Mouse (Mus musculus) midbrain, embryonic 14.5 days (tissue): ENCODE results near the gene Ostf1. TPM values are rescaled to one million over a fixed set of nuclear protein-coding genes. Genes with fewer than 3 reads are reported as not detected.

ENCODE experiments used
- ATAC-seq: fragments of 200-750 bp; cut with Nextera tagmentation; 2 replicates; pipeline ENCODE4 v1.8.0; 2017; ENCODE audit warnings: moderate number of reproducible peaks, moderate library complexity; ENCODE audit not compliant: low FRiP score, low TSS enrichment
- DNase-seq: peaks from one replicate; pipeline ENCODE4 v3.0.0-alpha.2; 2015
- H3K27ac ChIP-seq: fragments of 300-500 bp; sonication (generic); replicated peaks from 2 replicates; pipeline ENCODE4 v1.5.1; 2014; ENCODE audit warnings: mild to moderate bottlenecking, low read depth, low read length, moderate library complexity
- H3K27me3 ChIP-seq: fragments of 300-500 bp; sonication (generic); 2 replicates; pipeline ENCODE4 v1.6.1; 2014; ENCODE audit warnings: low read length, control low read depth, mixed read lengths; ENCODE audit not compliant: control insufficient read depth, insufficient read depth
- H3K36me3 ChIP-seq: fragments of 300-500 bp; sonication (generic); 2 replicates; pipeline ENCODE4 v1.6.1; 2014; ENCODE audit warnings: low read length, control low read depth; ENCODE audit not compliant: control insufficient read depth, insufficient read depth
- H3K4me1 ChIP-seq: fragments of 300-500 bp; sonication (generic); 2 replicates; pipeline ENCODE4 v1.6.1; 2014; ENCODE audit warnings: mild to moderate bottlenecking, antibody characterized with exemption, low read length, control low read depth; ENCODE audit not compliant: control insufficient read depth, insufficient read depth
- H3K4me2 ChIP-seq: fragments of 300-500 bp; sonication (generic); 2 replicates; pipeline ENCODE4 v1.6.1; 2014; ENCODE audit warnings: mild to moderate bottlenecking, low read length, moderate library complexity
- H3K4me3 ChIP-seq: fragments of 300-500 bp; sonication (generic); replicated peaks from 2 replicates; pipeline ENCODE4 v1.5.1; 2014; ENCODE audit warnings: low read depth, low read length
- H3K9ac ChIP-seq: fragments of 300-500 bp; sonication (generic); replicated peaks from 2 replicates; pipeline ENCODE4 v1.6.1; 2014; ENCODE audit warnings: mild to moderate bottlenecking, low read length, moderate library complexity
- H3K9me3 ChIP-seq: fragments of 300-500 bp; sonication (generic); 2 replicates; pipeline ENCODE4 v1.6.1; 2016; ENCODE audit warnings: low read length, control low read depth, mixed read lengths; ENCODE audit not compliant: control insufficient read depth
- WGBS: fragments of 180-500 bp; shearing (Covaris S2); extraction: QIAGEN DNeasy Blood & Tissue Kit; methylation state at CpG from one replicate; pipeline ENCODE4 v1.1.7; 2014; 5-methylcytosine and 5-hydroxymethylcytosine counted together
- polyA plus RNA-seq: library from polyadenylated mRNA; unstranded; fragments of >200 nt; fragmentation: Nextera tagmentation; extraction: Ambion mirVana; gene quantifications from 2 replicates; pipeline ENCODE4 v1.2.1, GENCODE M21; 2014

Gene Ostf1
- polyA plus RNA-seq, 1 experiment from 2014 or later: 40.7 TPM

DNA sequence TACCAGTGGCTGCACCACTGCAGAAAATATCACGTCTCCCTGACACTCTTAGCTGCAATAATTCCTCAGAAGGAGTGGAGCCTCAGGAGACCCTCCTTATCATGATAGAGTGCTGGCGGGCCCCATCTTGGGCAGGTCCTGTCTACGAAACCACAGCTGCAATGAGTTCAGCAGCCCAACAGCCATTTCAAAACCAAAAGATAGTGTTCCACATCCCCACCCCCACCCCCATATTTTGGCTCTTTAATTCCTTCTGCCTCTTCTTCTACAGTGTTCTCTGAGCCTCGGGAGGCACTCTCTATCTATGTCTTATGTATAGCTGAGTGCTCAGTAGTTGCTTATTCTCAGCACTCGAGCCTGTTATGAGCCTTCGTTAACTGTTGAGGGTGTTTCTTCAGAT lies 18.9 kb upstream of the Ostf1 start:
- ATAC-seq (no peak), DNase-seq (no peak)
- Histone ChIP-seq H3K4me3 (no peak overlapping the region), H3K4me1 (no peaks in the 10 kb centered on the region), H3K27ac (no peak overlapping the region), H3K27me3 (no peaks in the 10 kb centered on the region), H3K9ac (no peak overlapping the region), H3K36me3 (no peaks in the 10 kb centered on the region), H3K4me2 (no peak overlapping the region), H3K9me3 (no peaks in the 10 kb centered on the region)
- WGBS: 86% methylated on average over 6 of the region's 6 CpGs

DNA sequence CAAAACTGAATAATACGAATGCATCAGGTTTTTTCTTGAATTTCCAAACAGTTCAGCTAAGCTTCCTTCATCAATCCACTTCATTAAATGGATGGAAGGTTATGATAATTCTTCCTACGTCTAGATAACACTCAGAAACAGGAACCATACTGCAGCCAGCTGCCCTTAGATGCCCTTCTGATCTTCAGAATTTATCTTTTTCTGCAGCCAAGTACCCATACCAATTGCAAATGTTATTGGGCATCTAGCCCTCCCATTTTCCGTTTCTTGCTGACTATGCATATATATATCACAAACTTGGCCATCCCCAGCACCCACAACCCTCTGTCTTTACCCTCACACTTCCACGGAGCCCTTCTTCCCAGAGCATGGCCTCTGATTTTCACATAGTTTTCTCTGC lies 18.3 kb upstream of the Ostf1 start:
- Histone ChIP-seq H3K9me3 (no peaks in the 10 kb centered on the region), H3K9ac (no peak overlapping the region), H3K4me2 (no peak overlapping the region), H3K4me1 (no peaks in the 10 kb centered on the region), H3K36me3 (no peaks in the 10 kb centered on the region), H3K27ac (no peak overlapping the region), H3K4me3 (no peak overlapping the region), H3K27me3 (no peaks in the 10 kb centered on the region)
- WGBS: 87% methylated on average over 4 of the region's 4 CpGs
- no peak for ATAC-seq
- no peak for DNase-seq

DNA sequence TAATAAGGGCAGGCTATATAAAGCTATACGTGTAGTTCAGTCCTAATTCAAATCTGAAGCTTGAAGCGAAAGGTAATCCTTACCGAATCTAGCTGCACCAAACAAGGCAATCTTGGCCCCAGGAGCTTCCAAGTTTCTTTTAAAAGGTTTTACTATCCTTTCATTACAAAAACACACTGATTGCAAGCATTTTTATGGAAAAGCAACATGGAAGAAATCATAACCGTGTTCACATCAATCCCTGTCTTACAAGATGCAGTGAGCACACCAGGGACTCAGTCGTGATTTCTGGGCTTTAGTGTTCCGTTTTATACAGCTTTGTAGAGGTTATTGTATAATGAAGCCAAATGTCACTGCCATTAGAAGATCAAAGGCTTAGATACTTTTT lies 16.9 kb upstream of the Ostf1 start:
- Histone ChIP-seq H3K27me3 (no peaks in the 10 kb centered on the region), H3K9ac (no peak overlapping the region), H3K4me2 (no peak overlapping the region), H3K4me1 (no peaks in the 10 kb centered on the region), H3K27ac (no peak overlapping the region), H3K9me3 (no peaks in the 10 kb centered on the region), H3K4me3 (no peak overlapping the region), H3K36me3 (no peaks in the 10 kb centered on the region)
- ATAC-seq (no peak), DNase-seq (no peak)
- WGBS: 84% methylated on average over 6 of the region's 6 CpGs

DNA sequence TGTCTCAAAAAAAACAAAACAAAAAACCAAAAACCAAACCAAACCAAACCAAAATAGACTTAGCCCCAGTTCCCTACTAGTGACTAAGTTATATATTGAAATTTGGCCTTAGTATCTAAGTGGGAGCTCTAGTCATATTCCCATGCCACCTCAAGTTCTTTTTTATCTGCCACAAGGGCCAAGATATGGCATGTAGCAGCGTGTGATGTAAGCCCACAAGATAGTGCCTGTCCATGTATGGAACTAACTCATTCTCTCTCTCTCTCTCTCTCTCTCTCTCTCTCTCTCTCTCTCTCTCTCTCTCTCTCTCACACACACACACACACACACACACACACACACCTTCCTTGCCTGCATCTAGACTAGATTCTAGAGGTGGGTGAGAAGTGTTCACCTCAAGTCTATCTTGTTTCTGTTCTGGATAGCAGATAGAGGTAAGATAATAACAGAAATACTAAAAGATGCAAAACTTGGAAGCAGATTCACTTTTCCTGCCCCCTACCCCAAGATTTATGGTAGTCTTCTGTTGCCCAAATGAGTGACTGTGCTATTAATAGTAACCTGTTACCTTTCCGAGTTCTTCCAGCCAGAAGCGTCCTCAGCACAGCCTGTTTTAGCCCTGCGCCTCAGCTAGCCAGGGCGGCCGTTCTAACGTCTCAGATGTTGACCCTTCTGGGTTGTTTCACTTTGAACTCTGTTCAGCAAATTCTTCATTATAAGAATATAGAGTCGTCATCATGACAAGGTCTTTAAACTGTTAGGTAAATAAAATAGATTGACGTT lies 16.3 kb upstream of the Ostf1 start:
- WGBS: 81% methylated on average over 9 of the region's 9 CpGs
- Histone ChIP-seq H3K4me2 (no peak overlapping the region), H3K27me3 (no peaks in the 10 kb centered on the region), H3K27ac (no peak overlapping the region), H3K4me3 (no peak overlapping the region), H3K9ac (no peak overlapping the region), H3K36me3 (no peaks in the 10 kb centered on the region), H3K9me3 (no peaks in the 10 kb centered on the region), H3K4me1 (no peaks in the 10 kb centered on the region)
- DNase-seq (no peak), ATAC-seq (no peak)

DNA sequence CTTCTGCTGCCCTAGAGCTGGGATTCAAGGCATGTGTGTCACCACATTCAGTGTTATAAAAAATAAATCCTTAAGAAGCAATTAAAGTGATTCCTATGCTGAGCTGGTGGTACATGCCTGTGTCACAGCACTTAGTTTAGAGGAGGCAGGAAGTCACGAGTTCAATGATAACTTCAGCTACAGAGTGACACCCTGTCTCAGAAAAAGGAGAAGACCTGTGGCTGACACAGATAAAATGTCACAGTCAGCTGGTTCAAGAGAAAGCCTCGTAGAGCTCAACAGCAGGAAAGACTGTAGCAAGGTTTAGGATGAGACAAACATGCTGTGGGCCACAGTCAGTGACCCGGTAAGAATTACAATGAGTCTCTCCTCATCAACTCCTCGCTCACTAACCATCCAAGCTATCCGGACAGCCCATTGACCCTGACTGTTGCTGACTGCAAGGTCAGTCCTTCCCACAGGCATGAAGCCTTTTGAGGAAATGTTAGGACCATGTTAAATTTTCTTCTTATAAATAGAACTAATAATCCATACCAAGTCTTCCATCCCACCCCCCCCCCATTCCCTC lies 15.3 kb upstream of the Ostf1 start:
- H3K27ac ChIP-seq: no peak overlapping the region
- 36% methylated on average over 5 of the region's 5 CpGs for WGBS

DNA sequence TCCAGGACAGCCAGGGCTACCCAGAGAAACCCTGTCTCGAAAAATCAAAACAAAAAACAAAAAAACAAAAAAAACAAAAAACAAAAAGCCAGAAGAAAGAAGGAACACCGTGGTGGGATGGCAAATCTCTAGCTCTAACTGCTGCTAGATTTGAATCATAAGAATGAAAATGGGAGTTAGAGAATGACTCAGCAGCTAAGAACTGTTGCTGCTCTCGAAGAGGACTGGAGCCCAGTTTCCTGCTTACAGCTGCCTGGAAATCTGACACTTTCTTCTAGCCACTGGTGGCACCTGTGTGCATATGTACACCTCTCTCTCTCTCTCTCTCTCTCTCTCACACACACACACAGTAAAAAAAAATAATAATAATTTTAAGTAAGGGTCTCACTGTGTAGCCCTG lies 14.8 kb upstream of the Ostf1 start:
- Histone ChIP-seq H3K9me3 (no peaks in the 10 kb centered on the region), H3K4me3 (no peak overlapping the region), H3K27me3 (no peaks in the 10 kb centered on the region), H3K36me3 (no peaks in the 10 kb centered on the region), H3K4me1 (no peaks in the 10 kb centered on the region), H3K9ac (no peak overlapping the region), H3K4me2 (no peak overlapping the region), H3K27ac (no peak overlapping the region)
- ATAC-seq (no peak), DNase-seq (no peak)
- 83% methylated on average over 3 of the region's 3 CpGs for WGBS

More for the DNA sequence above, 15.3 kb upstream of the Ostf1 start:
- Histone ChIP-seq H3K4me1 (no peaks in the 10 kb centered on the region), H3K4me2 (no peak overlapping the region), H3K4me3 (no peak overlapping the region), H3K9me3 (no peaks in the 10 kb centered on the region), H3K9ac (no peak overlapping the region), H3K27me3 (no peaks in the 10 kb centered on the region), H3K36me3 (no peaks in the 10 kb centered on the region)
- no peak for ATAC-seq
- DNase-seq: no peak

DNA sequence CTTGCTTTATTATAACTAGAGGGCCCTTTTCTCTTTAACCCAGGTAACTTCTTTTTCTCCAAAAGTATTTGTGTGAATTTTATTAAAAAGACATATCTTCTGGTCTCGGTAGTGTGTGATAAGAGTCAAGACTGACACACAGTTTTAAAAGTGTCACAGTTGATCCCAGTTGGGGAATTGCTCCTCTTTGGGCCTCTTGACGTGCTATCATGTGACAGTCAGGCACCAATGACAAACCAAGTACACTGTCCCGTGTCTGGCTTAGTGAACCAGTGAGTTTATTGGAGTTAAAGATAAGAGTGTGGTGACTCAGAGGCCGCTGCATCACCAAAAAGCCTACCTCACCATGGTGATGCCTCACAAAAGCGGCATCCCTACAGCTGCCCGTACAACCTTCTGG lies 12.5 kb upstream of the Ostf1 start:
- Histone ChIP-seq H3K9me3 (no peaks in the 10 kb centered on the region), H3K36me3 (no peaks in the 10 kb centered on the region), H3K4me2 (no peak overlapping the region), H3K4me1 (no peaks in the 10 kb centered on the region), H3K9ac (no peak overlapping the region), H3K27ac (no peak overlapping the region), H3K27me3 (no peaks in the 10 kb centered on the region), H3K4me3 (no peak overlapping the region)
- no peak for ATAC-seq
- no peak for DNase-seq
- 84% methylated on average over 6 of the region's 6 CpGs for WGBS

DNA sequence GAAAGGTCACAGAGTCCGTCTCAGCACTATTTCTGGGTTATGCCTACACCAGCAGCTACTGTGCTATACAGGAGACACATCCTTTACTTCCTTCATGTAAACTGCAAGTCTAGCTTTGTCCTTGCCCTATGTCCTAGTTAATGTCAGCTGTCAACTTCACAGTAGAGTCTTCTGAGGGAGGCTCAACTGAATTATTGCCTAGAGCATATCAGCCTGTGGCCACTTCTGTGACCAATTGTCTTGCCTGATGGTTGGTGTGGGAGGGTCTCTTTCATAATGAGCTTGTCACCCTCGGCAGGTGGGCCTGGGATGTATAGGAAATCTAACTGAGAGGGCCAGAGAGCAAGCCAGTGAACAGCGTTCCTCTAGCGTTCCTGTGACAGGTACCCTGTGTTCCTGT lies 11.8 kb upstream of the Ostf1 start:
- no peak for DNase-seq
- H3K4me2 ChIP-seq: no peak overlapping the region
- no peaks in the 10 kb centered on the region for H3K36me3 ChIP-seq
- H3K27ac ChIP-seq: no peak overlapping the region
- WGBS: 39% methylated on average over 4 of the region's 4 CpGs
- no peak overlapping the region for H3K4me3 ChIP-seq
- H3K27me3 ChIP-seq: no peaks in the 10 kb centered on the region
- ATAC-seq: no peak
- H3K9ac ChIP-seq: no peak overlapping the region
- no peaks in the 10 kb centered on the region for H3K9me3 ChIP-seq
- H3K4me1 ChIP-seq: no peaks in the 10 kb centered on the region

DNA sequence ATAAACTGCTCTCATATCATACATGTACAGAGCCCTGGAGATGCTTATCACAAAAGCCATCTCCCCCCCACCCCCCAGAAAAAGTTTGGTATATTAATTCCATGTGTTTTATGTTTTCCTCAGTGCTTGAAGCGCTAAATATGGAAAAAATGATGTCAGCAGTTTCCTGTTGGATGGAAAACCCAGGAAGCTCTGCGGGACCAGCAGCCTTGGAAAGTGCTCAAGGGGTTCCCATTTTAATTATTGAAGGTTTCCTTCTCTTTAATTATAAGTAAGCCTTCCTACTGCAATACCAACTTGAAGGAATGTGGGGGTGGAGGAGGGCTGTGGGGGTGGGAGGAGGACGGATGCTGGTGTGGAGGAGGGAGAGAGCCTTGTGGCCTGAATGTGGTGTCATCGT lies 9.4 kb upstream of the Ostf1 start:
- H3K4me1 ChIP-seq: no peaks in the 10 kb centered on the region
- DNase-seq (no peak), ATAC-seq (no peak)
- no peaks in the 10 kb centered on the region for H3K27me3 ChIP-seq
- H3K4me2 ChIP-seq: no peak overlapping the region
- no peak overlapping the region for H3K4me3 ChIP-seq
- 94% methylated on average over 4 of the region's 4 CpGs for WGBS
- no peaks in the 10 kb centered on the region for H3K9me3 ChIP-seq
- H3K27ac ChIP-seq: no peak overlapping the region
- H3K36me3 ChIP-seq: no peaks in the 10 kb centered on the region
- no peak overlapping the region for H3K9ac ChIP-seq
